Mouse (Mus musculus): ENCODE measurements around the gene Prkch.

Gene Prkch

DNA sequence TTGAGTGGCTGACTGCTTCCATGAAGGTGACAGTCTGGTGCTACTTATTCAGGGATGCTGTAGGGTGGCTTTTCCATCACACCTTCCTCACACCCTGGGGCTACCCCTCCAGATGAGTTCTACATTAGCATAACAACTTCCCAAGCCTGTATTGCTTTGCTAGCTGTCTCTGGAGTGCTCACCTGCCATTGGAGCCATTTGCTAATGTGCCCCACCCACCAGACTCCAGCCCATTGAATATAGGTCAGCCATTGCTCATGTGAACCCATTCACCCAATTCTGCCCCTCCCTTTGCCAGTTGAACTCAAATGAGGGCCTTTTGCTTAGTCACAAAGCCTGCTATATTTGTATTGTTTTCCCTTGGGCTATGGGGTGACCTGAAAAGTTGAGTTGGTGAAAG, 135.2 kb downstream of the Prkch start:
- in situ Hi-C loops (cut with MboI; ENCODE audit: low pct_unique_long_range_greater_than_20kb in 1 of 2, low sequenced_read_pairs in 2 of 2, unreplicated experiment in 1 of 2), result loop anchor here in 1 of 2 experiments (25.0 kb wide), 1 partner anchor 567 kb away; no protein-coding TSS in a partner anchor

DNA sequence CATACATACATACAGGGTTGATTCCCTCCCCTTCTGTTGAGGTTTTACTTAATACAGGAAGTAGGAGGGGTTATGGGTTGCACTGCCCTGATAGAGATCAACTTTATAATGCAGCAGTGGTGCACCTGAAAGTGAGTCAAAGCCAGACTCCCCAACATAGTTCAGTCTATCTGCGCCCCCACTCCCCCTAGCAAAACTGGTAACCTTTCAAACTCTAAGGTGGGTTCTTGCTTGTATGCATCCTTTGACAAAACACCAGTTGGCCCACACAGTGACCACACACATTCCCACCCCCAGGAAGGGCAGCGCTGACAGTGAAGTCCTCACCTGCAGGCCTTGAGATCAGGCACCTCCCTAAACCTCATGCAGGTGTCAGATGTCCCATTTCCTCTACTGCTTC, 135.9 kb downstream of the Prkch start:
- in situ Hi-C loops (cut with MboI; ENCODE audit: low pct_unique_long_range_greater_than_20kb in 1 of 2, low sequenced_read_pairs in 2 of 2, unreplicated experiment in 1 of 2), result loop anchor here in 1 of 2 experiments (25.0 kb wide), 1 partner anchor 567 kb away; no protein-coding TSS in a partner anchor

DNA sequence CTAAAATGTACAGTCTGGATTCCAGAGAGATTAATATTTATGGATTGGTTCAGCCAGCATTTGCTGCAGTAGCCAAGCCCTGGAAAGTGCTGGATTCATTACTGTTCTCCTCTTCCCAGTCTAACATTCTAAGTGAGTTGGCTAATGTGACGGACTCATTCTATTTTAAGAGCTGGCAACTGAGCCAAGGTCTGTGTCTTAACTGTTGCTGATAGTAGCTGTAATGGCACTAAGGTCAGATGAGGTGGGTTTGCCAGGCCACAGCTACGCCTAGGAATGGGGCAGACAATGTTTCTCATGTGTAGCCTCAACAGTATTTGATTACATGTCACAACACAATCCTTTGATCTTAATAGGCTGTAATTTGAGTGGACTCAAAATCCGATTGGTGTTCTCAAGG, 137.5 kb downstream of the Prkch start:
- in situ Hi-C loops (cut with MboI; ENCODE audit: low pct_unique_long_range_greater_than_20kb in 1 of 2, low sequenced_read_pairs in 2 of 2, unreplicated experiment in 1 of 2), result loop anchor here in 1 of 2 experiments (25.0 kb wide), 1 partner anchor 565 kb away; no protein-coding TSS in a partner anchor

DNA sequence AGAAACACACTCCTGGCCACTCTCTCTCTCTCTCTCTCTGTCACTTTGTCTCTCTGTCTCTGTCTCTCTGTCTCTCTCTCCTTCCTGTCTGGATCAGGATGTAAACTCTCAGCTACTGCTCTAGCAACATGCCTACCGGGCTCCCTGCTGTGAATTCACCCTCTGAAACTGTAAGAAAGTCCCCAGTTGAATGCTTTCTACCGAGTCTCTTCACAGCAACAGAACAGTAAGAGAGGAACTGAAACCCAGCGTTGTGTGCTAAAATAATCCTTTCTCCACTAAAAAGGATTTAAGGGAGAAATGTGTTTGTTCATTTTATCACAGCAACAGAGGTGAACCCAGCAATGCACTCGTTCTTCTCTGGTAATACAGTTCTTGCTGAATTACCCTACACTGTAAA, 138.5 kb downstream of the Prkch start:
- in situ Hi-C loops (cut with MboI; ENCODE audit: low pct_unique_long_range_greater_than_20kb in 1 of 2, low sequenced_read_pairs in 2 of 2, unreplicated experiment in 1 of 2), result loop anchor here in 1 of 2 experiments (25.0 kb wide), 1 partner anchor 564 kb away; no protein-coding TSS in a partner anchor

DNA sequence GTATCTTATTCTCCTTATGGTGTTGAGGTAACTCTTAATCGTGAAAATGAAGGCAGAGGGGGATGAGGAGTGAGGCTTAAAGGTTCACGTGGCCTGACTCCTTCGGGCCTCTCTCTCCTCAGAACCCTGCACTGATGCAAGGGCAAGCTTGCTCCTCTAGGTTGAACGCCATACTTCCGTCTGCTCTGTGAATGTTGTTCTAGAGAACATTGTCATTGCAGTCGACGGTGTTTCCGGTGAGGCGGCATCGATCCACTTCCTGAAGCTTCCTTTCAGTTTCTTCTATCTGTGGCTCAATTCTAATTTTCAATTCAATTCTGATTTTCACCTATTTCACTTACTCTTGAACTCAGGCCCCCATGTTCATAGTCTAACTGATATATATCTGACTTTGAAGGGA, 139.3 kb downstream of the Prkch start:
- in situ Hi-C loops (cut with MboI; ENCODE audit: low pct_unique_long_range_greater_than_20kb in 1 of 2, low sequenced_read_pairs in 2 of 2, unreplicated experiment in 1 of 2), result loop anchor here in 1 of 2 experiments (25.0 kb wide), 1 partner anchor 563 kb away; no protein-coding TSS in a partner anchor

DNA sequence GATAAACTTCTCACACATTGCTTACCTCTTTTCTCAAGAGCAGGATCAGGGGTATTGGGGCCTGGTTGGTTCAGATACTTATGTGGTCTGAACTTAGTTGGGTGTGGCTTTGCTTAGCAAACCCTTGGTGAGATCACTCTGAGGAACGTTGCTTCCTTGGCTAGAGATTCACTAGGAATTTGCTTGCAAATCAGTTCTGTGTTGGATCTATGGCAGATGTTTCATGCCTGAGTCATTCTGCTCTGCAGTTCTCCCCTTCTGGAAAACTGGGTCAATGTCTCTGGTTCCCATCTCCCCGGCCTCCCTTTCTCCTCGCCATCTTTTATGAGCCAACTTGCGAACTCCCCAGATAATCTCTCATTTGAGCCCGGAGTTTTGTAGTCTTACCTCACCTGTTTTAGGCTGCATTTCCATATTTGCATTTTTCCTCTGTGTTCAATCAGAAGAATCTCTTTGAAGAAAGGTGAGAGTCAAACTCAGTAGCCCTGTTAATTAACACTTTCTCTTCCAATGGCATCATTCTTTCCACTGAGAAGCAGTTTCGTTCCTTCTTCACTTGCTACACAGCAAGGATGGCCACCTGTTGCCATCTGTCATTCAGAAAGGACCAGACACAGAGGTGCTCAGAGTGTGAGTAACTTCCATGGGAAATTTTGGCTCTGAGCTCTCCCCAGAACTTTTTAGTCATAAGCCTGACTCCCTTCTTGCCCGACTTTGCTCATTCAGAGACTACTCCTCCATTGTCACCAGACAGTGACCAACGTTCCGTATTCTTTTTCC, 141.4 kb downstream of the Prkch start:
- in situ Hi-C loops (cut with MboI; ENCODE audit: low pct_unique_long_range_greater_than_20kb in 1 of 2, low sequenced_read_pairs in 2 of 2, unreplicated experiment in 1 of 2), result no loop called here

DNA sequence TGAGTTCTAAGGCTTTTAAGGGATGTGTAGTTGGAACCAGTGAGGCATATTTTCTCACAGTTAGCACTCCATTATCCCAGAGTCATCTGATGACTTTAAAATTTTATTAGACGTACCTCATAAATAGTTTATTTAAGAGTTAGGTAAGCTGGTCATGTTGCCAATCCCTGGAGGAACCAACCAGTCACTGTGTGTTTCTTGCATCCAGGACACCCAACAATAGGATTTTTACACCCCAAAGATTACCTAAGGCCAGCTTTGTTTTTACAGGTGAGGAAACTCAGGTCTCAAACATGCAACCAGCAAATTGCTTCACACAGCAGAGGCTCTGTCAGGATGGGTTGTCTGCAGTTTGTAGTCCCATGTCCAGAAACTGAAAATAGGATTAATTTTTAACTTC, 142.4 kb downstream of the Prkch start:
- in situ Hi-C loops (cut with MboI; ENCODE audit: low pct_unique_long_range_greater_than_20kb in 1 of 2, low sequenced_read_pairs in 2 of 2, unreplicated experiment in 1 of 2), result no loop called here

DNA sequence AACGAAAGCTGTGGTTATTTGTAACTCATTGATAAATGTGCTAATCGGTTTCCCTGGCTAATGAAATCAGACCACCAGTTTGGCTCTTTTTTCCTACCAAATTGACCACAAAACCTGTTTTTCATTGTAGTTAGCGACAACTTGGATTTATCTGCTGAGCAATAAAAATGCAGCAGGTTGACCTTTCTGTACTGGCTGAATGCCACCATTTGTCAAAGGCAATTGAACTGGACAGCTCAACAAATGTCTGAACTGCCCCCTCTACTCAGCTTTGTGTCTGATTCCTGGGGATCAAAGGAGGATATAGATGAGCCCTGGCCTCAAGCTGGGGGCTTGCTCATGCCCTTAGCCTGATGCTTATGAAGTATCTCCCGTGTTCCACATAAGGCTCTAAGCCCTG, 146.0 kb downstream of the Prkch start:
- in situ Hi-C loops (cut with MboI; ENCODE audit: low pct_unique_long_range_greater_than_20kb in 1 of 2, low sequenced_read_pairs in 2 of 2, unreplicated experiment in 1 of 2), result no loop called here

DNA sequence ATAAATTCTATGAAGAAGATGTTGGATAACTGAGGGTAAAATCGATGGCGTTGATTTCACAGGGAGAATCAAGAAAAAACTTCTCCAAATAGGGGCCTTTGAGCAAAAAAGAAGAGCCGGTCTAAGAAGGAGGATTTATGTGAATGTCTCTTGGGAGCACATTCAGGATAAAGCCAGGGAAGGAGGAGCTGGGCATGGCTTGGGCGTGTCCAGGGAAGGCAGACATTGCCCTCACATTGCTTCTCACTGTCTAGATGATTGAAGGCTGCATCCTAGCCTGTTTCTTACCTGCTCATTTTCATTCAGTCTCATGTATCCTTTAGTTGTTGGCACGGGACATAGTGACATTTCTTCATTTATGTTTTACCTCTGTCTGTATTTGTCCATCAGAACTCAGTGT, 146.5 kb downstream of the Prkch start:
- in situ Hi-C loops (cut with MboI; ENCODE audit: low pct_unique_long_range_greater_than_20kb in 1 of 2, low sequenced_read_pairs in 2 of 2, unreplicated experiment in 1 of 2), result no loop called here

DNA sequence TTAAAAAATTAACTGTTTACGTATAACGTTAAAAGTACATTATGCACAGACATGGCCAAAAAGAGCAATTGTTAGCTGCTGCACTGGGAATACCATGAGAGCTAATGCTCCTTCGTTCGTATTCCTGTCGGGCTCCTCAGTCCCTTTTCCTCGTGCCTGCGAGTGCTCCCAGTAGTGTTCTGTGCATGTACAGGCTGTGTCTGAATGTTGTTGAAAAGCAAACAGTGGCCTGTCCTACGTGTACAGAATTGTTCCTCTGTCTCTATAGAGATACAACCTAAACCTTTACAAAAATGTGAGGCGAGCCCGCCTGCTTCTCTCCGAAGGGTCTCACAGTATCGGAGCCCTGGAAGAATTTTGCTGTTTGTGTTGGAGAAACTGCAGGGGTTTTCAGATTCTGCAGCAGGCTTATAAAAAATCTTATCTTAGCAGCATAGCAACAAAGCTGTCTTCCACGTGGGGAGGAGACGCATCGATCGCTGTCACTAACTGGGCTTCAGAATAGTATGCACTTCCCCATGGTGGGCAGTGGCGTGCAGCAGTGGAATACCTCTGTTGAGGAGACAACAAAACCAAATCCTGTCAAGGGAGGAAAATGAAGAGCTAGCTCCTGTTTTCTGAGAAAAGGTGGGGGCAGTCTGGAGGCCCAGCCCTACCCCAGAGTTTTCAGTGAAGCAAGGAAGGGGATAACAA, 147.4 kb downstream of the Prkch start:
- in situ Hi-C loops (cut with MboI; ENCODE audit: low pct_unique_long_range_greater_than_20kb in 1 of 2, low sequenced_read_pairs in 2 of 2, unreplicated experiment in 1 of 2), result no loop called here

DNA sequence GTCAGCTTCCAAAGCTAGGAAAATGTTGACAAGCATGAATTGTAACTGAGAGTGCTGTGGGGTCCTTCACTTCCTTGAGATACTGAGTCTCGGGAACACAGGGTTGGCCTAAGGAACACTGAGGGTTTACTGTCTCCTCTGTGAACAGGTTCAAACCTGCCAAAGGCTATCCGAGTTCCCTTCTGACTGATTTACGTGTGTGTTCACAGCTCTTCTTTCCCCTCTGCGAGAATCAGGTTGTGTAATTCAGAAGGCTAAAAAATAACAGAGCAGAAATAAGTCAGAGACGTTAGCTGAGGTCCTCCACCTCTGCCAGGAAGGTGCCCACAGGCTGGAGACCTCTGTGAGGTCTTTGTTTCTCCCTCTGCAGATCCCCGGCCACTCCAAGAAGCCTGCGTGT, 148.3 kb downstream of the Prkch start:
- in situ Hi-C loops (cut with MboI; ENCODE audit: low pct_unique_long_range_greater_than_20kb in 1 of 2, low sequenced_read_pairs in 2 of 2, unreplicated experiment in 1 of 2), result no loop called here

DNA sequence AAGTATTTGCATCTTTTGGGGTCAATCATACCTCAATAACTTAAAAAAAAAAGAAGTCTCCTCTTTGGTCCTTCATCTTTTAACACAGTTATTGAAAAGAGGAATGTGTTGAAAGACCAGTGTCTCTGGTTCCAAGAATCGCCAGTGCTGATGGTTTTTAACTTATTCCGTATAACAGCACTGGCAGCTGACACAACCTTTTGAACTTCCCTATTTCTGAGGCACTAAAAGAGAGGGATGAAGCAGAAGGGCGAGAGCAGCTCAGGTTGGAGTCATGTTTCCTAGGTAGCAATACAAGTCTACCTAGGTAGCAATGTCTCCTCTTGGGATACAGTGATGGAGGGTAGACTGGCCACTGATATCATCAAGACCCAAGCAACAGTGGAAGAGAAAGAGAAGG, 152.3 kb downstream of the Prkch start:
- in situ Hi-C loops (cut with MboI; ENCODE audit: low pct_unique_long_range_greater_than_20kb in 1 of 2, low sequenced_read_pairs in 2 of 2, unreplicated experiment in 1 of 2), result no loop called here

DNA sequence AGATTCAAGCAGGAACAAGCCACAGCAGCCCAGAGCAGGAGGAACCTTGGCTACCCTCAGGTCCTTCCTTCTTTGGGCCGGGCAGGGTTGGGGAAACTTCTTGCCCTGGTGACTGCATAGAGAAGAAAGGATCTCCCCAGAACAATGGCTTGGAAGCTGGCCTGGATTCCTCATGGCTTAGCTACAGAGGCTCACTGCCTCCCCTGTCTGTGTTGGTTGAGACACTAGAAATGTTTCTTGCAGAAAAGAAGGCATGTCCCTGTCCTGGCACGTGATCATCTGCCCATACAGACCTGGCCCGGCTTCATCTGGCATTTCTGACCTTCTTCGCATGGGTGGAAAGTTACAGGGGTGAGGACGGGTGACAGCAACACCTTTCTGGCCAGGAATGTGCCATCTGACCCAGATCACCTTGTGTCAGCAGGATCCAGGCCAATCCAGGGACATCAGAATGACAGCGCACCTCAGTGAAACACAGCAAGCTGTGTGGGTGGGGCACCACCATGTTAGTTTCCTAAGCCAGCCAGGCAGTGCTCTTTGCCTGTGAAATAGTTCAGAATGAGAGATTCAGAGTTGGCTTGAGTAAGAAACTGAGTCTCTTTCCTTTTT, 155.1 kb downstream of the Prkch start:
- in situ Hi-C loops (cut with MboI; ENCODE audit: low pct_unique_long_range_greater_than_20kb in 1 of 2, low sequenced_read_pairs in 2 of 2, unreplicated experiment in 1 of 2), result no loop called here

DNA sequence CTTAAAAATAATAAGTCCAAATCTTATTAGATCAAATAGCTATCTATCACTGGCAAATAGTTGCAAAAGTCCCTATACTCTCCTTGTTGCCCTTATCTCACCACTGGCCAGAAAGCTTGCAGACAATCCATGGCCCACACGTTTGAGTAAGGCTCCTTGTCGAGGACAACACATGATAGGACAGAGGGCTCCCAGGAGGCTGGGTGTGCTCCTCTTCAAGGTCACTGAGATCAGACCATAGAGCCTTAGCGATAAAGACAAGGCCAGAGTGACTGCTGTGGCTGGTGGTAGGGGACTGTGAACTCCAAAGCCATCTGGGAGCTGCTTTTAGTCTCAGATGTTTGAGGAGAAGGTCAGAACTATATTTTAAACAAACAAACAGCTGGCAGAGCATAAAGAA, 158.0 kb downstream of the Prkch start:
- in situ Hi-C loops (cut with MboI; ENCODE audit: low pct_unique_long_range_greater_than_20kb in 1 of 2, low sequenced_read_pairs in 2 of 2, unreplicated experiment in 1 of 2), result no loop called here

DNA sequence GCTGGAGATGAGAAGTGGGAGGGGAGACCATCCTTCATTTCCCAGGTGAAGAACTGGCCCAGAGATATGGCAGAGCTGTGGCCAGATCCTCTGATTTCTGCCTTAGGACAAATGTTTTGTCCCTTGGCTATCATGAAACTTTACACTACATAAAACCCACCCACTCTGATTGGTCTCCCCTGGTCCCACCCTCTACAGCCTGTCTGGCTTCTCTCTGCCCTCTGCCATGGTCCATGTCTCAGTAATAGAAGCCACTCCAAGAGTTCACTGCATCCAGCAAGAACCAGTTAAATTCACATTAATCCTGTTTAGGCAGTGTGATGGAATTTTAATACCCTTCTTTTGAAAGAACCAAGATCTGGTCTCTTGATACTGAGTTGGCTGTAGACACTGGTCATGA, 158.5 kb downstream of the Prkch start:
- in situ Hi-C loops (cut with MboI; ENCODE audit: low pct_unique_long_range_greater_than_20kb in 1 of 2, low sequenced_read_pairs in 2 of 2, unreplicated experiment in 1 of 2), result no loop called here

DNA sequence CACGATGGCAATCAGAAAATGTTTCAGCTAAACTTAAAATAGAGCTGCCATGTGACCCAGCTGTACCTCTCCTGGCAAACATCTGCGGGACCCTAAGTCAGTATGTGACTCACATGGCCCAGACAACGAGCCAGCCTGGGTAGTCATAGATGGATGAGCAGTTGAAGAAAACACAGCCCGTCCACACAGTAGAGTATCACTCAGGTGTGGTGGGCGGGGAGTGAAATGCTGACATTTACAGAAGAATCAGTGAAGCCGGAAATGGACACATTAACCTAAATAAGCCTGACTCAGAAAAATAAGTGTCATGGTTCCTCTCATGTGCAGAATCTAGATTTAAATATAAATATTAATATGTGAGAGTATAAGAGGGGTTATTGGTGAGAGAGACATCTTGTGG, 161.5 kb downstream of the Prkch start:
- in situ Hi-C loops (cut with MboI; ENCODE audit: low pct_unique_long_range_greater_than_20kb in 1 of 2, low sequenced_read_pairs in 2 of 2, unreplicated experiment in 1 of 2), result no loop called here

DNA sequence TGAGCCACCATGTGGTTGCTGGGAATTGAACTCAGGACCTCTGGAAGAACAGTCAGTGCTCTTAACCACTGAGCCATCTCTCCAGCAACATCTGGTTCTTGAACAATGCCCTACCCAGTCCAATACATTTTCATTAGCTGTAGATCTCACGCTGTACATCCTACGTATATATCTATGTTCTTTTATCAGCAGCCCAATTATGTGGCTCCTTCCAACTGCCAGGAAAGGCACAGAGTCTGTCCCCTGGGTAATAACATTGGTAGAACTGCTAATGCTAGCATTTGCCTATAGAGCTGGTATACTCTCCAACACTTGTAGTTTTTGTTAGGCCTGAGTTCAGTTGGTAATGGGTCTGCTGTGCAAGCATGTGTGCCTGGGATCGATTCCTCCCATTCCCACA, 163.8 kb downstream of the Prkch start:
- in situ Hi-C loops (cut with MboI; ENCODE audit: low pct_unique_long_range_greater_than_20kb in 1 of 2, low sequenced_read_pairs in 2 of 2, unreplicated experiment in 1 of 2), result no loop called here

DNA sequence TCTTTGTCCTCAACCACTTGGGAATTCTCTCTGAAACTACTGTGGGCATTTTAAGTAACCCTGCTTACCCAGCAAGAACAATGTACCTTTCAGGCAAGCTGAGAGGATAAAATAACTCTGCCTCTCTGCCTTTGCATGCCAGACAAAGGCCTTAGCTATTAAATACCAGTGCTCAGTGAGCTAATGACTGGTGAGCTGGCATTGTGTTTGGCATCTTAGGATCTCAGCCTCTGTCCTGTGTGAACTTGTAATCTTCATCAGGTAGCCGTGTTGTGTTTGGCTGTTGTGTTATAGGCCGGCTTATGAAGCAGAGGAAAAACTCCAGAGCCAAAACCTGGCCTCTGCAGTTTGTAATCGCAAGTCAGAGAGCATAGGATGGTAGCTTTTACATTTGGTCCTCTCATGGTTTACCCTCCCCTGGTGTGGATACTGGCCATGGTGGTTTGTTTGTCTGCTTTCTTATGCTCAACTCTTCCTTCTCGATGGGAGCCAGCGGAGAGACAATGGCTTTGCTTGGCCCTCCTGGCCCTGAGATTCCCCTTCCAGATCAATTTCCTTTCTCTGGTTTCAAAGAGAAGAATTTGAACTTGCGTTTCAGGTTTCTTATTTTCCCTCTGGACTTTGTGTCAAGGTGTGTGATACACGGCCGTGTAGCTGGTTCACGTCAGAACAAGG, 170.0 kb downstream of the Prkch start:
- in situ Hi-C loops (cut with MboI; ENCODE audit: low pct_unique_long_range_greater_than_20kb in 1 of 2, low sequenced_read_pairs in 2 of 2, unreplicated experiment in 1 of 2), result no loop called here

DNA sequence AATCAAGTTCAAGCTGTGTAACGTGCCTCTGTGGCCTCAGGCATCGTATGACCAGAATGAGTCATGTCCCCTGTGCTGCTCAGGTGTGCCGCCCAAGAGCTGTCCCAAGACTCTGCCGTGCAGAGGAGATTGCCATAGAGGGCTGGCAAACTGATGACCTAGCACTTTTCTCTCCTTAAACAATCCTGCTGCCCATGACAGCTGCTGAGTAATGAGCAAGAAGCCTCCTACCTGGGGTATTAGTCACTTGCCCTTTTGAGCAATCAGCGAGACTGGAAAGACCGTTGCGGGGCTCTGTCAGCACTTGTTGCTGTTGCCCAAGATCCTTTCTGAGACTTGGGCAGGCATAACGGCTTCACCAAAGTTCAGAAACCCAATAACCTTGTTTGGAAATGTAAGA, 171.1 kb downstream of the Prkch start:
- in situ Hi-C loops (cut with MboI; ENCODE audit: low pct_unique_long_range_greater_than_20kb in 1 of 2, low sequenced_read_pairs in 2 of 2, unreplicated experiment in 1 of 2), result no loop called here
